Mouse (Mus musculus) CH12.LX (cell line): Measurements from ENCODE around the gene Pard6a. TPM values are rescaled to one million over a fixed set of nuclear protein-coding genes. Genes with fewer than 3 reads are reported as not detected.

Source experiments
- DNase-seq: peaks from one replicate; pipeline ENCODE4 v3.0.0-alpha.2; 2013; ENCODE audit errors: extremely low read depth
- H3K27ac ChIP-seq: 2 replicates; pipeline ENCODE4 v1.5.1; 2012; ENCODE audit warnings: low read depth, mild to moderate bottlenecking, control low read depth, moderate library complexity; ENCODE audit not compliant: insufficient read depth
- H3K27me3 ChIP-seq: replicated peaks from 2 replicates; pipeline ENCODE3; 2012; ENCODE audit warnings: inconsistent platforms
- H3K36me3 ChIP-seq, 2 experiments: replicated peaks in 1 of 2; 2 replicates each; pipeline versions ENCODE3 to v1.6.1; 2012; ENCODE audit warnings: inconsistent platforms in 1 of 2, low read length in 1 of 2, mild to moderate bottlenecking in 1 of 2, mixed read lengths in 1 of 2, moderate library complexity in 1 of 2; ENCODE audit not compliant: control insufficient read depth in 1 of 2, insufficient read depth in 1 of 2
- H3K4me1 ChIP-seq, 2 experiments: 2 replicates each; pipeline ENCODE4 v1.6.1; 2012; ENCODE audit warnings: inconsistent platforms in 1 of 2, moderate library complexity in 1 of 2; ENCODE audit not compliant: insufficient read depth in 2 of 2, control insufficient read depth in 1 of 2
- H3K4me2 ChIP-seq: 2 replicates; pipeline ENCODE4 v1.6.1; 2012; ENCODE audit warnings: low read depth, mild to moderate bottlenecking, control low read depth; ENCODE audit not compliant: poor library complexity, insufficient read depth, severe bottlenecking
- H3K4me3 ChIP-seq, 3 experiments: fragments of 150-350 bp in 1 of 3; sonication (generic) in 1 of 3; replicated peaks in 1 of 3; 2 replicates each; pipeline versions ENCODE3 to v1.5.1; 2011 to 2012; ENCODE audit warnings: low read depth in 2 of 3, low read length in 2 of 3, mild to moderate bottlenecking in 2 of 3, moderate library complexity in 2 of 3, control low read depth in 1 of 3, improper control_type of control experiment in 1 of 3, inconsistent platforms in 1 of 3, mixed read lengths in 1 of 3; ENCODE audit not compliant: poor library complexity in 1 of 3
- H3K79me2 ChIP-seq: replicated peaks from 2 replicates; pipeline ENCODE4 v1.6.1; 2012; ENCODE audit warnings: mild to moderate bottlenecking, moderate library complexity; ENCODE audit not compliant: control insufficient read depth, poor library complexity, insufficient read depth, severe bottlenecking; ENCODE audit errors: extremely low read depth
- H3K9ac ChIP-seq: 2 replicates; pipeline ENCODE4 v1.6.1; 2012; ENCODE audit warnings: low read depth, mild to moderate bottlenecking, control low read depth, moderate library complexity; ENCODE audit not compliant: insufficient read depth
- H3K9me3 ChIP-seq: replicated peaks from 2 replicates; pipeline ENCODE3; 2012; ENCODE audit warnings: low read length, inconsistent platforms, mixed read lengths
- CHD2 ChIP-seq: IDR thresholded peaks from 2 replicates; pipeline ENCODE4 v1.6.1; 2011; ENCODE audit warnings: low read length, improper control_type of control experiment
- ELF1 ChIP-seq: IDR thresholded peaks from 2 replicates; pipeline ENCODE4 v1.6.1; 2014; ENCODE audit warnings: low read depth, mild to moderate bottlenecking, inconsistent platforms, low read length, improper control_type of control experiment
- EP300 ChIP-seq: IDR thresholded peaks from 2 replicates; pipeline ENCODE4 v1.6.1; 2011; ENCODE audit warnings: low read length, improper control_type of control experiment
- ETS1 ChIP-seq: conservative IDR thresholded peaks from 2 replicates; pipeline ENCODE4 v1.6.1; 2012; ENCODE audit warnings: low read depth, mild to moderate bottlenecking, inconsistent platforms, low read length, improper control_type of control experiment, moderate library complexity
- GABPA ChIP-seq: IDR thresholded peaks from 2 replicates; pipeline ENCODE4 v1.6.1; 2012; ENCODE audit warnings: low read depth, low read length, improper control_type of control experiment, inconsistent platforms; ENCODE audit not compliant: insufficient replicate concordance
- HCFC1 ChIP-seq: IDR thresholded peaks from 2 replicates; pipeline ENCODE4 v1.6.1; 2012; ENCODE audit warnings: low read depth, mild to moderate bottlenecking, inconsistent platforms, low read length, improper control_type of control experiment
- IRF4 ChIP-seq: IDR thresholded peaks from 2 replicates; pipeline ENCODE4 v1.6.1; 2014; ENCODE audit warnings: low read depth, mild to moderate bottlenecking, inconsistent platforms, low read length, improper control_type of control experiment
- JUND ChIP-seq: conservative IDR thresholded peaks from 2 replicates; pipeline ENCODE4 v1.6.1; 2011; ENCODE audit warnings: low read depth, low read length, improper control_type of control experiment
- KAT2A ChIP-seq: IDR thresholded peaks from 2 replicates; pipeline ENCODE4 v1.6.1; 2012; ENCODE audit warnings: low read length, improper control_type of control experiment, inconsistent platforms; ENCODE audit not compliant: insufficient replicate concordance
- MAFK ChIP-seq: IDR thresholded peaks from 2 replicates; pipeline ENCODE4 v1.6.1; 2011; ENCODE audit warnings: low read length, improper control_type of control experiment; ENCODE audit not compliant: insufficient replicate concordance
- MAZ ChIP-seq: IDR thresholded peaks from 2 replicates; pipeline ENCODE4 v1.6.1; 2012; ENCODE audit warnings: low read depth, mild to moderate bottlenecking, inconsistent platforms, low read length, improper control_type of control experiment, moderate library complexity
- MXI1 ChIP-seq: IDR thresholded peaks from 2 replicates; pipeline ENCODE4 v1.6.1; 2011; ENCODE audit warnings: mild to moderate bottlenecking, low read depth, low read length, improper control_type of control experiment
- MYC ChIP-seq: IDR thresholded peaks from 2 replicates; pipeline ENCODE4 v1.6.1; 2011; ENCODE audit warnings: low read depth, mild to moderate bottlenecking, improper control_type of control experiment, low read length
- NELFE ChIP-seq: IDR thresholded peaks from 2 replicates; pipeline ENCODE4 v1.6.1; 2011; ENCODE audit warnings: low read depth, low read length, improper control_type of control experiment
- PAX5 ChIP-seq: IDR thresholded peaks from 2 replicates; pipeline ENCODE4 v1.6.1; 2012; ENCODE audit warnings: low read length, inconsistent platforms, mixed read lengths
- POLR2AphosphoS2 ChIP-seq: IDR thresholded peaks from 2 replicates; pipeline ENCODE4 v1.6.1; 2011; ENCODE audit warnings: low read depth, low read length, improper control_type of control experiment
- RAD21 ChIP-seq: IDR thresholded peaks from 2 replicates; pipeline ENCODE4 v1.6.1; 2011; ENCODE audit warnings: low read depth, mild to moderate bottlenecking, low read length, improper control_type of control experiment, moderate library complexity
- SIN3A ChIP-seq: IDR thresholded peaks from 2 replicates; pipeline ENCODE4 v1.6.1; 2012; ENCODE audit warnings: low read length, improper control_type of control experiment, inconsistent platforms
- SMC3 ChIP-seq: IDR thresholded peaks from 2 replicates; pipeline ENCODE4 v1.6.1; 2011; ENCODE audit warnings: low read depth, low read length, improper control_type of control experiment
- TCF12 ChIP-seq: IDR thresholded peaks from 2 replicates; pipeline ENCODE4 v1.6.1; 2014; ENCODE audit warnings: low read depth, mild to moderate bottlenecking, inconsistent platforms, low read length, improper control_type of control experiment
- USF1 ChIP-seq: IDR thresholded peaks from 2 replicates; pipeline ENCODE4 v1.6.1; 2014; ENCODE audit warnings: low read depth, mild to moderate bottlenecking, inconsistent platforms, low read length, improper control_type of control experiment
- USF2 ChIP-seq: conservative IDR thresholded peaks from 2 replicates; pipeline ENCODE4 v1.6.1; 2011; ENCODE audit warnings: low read depth, low read length, improper control_type of control experiment
- ZC3H11A ChIP-seq: IDR thresholded peaks from 2 replicates; pipeline ENCODE4 v1.6.1; 2012; ENCODE audit warnings: low read depth, mild to moderate bottlenecking, inconsistent platforms, low read length, improper control_type of control experiment
- ZKSCAN1 ChIP-seq: IDR thresholded peaks from 2 replicates; pipeline ENCODE4 v1.6.1; 2012; ENCODE audit warnings: low read depth, inconsistent platforms, low read length, improper control_type of control experiment, borderline replicate concordance
- ZMIZ1 ChIP-seq: IDR thresholded peaks from 2 replicates; pipeline ENCODE4 v1.6.1; 2012; ENCODE audit warnings: low read depth, mild to moderate bottlenecking, inconsistent platforms, low read length, improper control_type of control experiment
- ZNF384 ChIP-seq: IDR thresholded peaks from 2 replicates; pipeline ENCODE4 v1.6.1; 2012; ENCODE audit warnings: low read depth, low read length, improper control_type of control experiment, inconsistent platforms
- dilution Hi-C: fragments of 300-500 bp; cut with MboI; formaldehyde crosslinking; loops from 2 replicates; pipeline ENCODE4 v1.14.3; 2020; ENCODE audit warnings: low sequenced_read_pairs; ENCODE audit not compliant: extremely low pct_unique_long_range_greater_than_20kb, extremely low pct_ligation_motif_present
- in situ Hi-C: fragments of 300-500 bp; cut with MboI; formaldehyde crosslinking; loops from 3 replicates; pipeline ENCODE4 v1.14.3; 2019; ENCODE audit warnings: low sequenced_read_pairs, low pct_ligation_motif_present, low pct_unique_long_range_greater_than_20kb, mixed read lengths
- polyA plus RNA-seq: library from polyadenylated mRNA; unstranded; fragments of >175 nt; gene quantifications from 2 replicates; pipeline ENCODE4 v1.2.1, GENCODE M21; 2012; ENCODE audit warnings: low read depth; ENCODE audit not compliant: insufficient read length
- total RNA-seq, 2 experiments: library from RNA; depleted of rRNA; stranded (reverse); fragments of 300-350 nt in 1 of 2; fragments of >200 nt in 1 of 2; gene quantifications; 2 replicates each; pipeline ENCODE4 v1.2.3; 2012 to 2014

Pard6a gene
- total and polyA plus RNA-seq, 3 experiments, result 15.9 to 32.3 (median 23.3) TPM

DNA sequence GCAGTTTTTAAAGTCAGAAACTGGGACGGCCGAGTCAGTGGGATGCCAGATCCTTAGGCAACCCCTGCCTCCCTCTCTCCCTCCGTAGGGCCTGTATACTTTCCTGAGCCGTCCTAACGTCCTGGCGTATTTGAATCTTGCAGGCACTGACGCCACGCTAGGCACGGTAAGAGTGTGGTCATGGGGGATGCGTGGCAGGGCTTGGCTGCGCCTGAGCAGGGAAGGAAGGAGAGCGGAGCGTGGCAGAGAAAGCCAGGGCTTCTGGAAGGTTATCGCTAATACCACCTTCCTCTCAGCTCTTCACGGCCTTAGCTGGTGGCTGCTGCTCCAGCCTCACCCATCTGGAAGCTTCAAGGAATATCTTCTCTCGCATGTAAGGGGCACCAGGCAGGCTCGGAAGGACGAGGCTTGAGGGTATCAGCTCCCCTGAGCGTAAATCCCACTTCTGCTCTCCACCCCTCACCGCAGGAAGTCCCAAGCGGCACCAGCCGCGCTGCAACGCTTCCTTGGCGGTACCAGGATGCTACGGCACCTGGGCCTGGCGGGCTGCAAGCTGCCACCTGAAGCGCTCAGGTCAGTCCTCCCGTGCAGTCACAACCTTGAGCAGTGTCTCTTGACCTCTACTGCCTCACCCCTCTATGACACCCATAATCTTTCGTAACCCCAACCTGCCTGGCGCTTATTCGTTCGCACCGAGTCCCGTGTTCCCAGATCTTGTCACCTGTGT is 11.5 kb upstream of the Pard6a start:
- Histone ChIP-seq H3K27ac (no peak overlapping the region), H3K4me2 (no peak overlapping the region), H3K4me3 (no peak overlapping the region), H3K36me3 (peaks cover 59 to 75% of the 10 kb centered on the region in 2 experiments), H3K9ac (no peak overlapping the region), H3K9me3 (peaks cover 8% of the 10 kb centered on the region), H3K4me1 (peaks cover 2 to 34% of the 10 kb centered on the region in 2 experiments; a peak in 2 of 4 replicates), H3K79me2 (no peaks in the 10 kb centered on the region), H3K27me3 (no peaks in the 10 kb centered on the region)
- TF ChIP-seq ZKSCAN1, result no peak
- no peak for TF ChIP-seq SMC3
- no peak for TF ChIP-seq ZMIZ1
- no peak for TF ChIP-seq MAFK
- no peak for TF ChIP-seq HCFC1
- no peak for TF ChIP-seq MXI1
- no peak for TF ChIP-seq SIN3A
- no peak for TF ChIP-seq MYC
- no peak for TF ChIP-seq USF2
- no peak for TF ChIP-seq IRF4
- no peak for TF ChIP-seq POLR2AphosphoS2
- TF ChIP-seq NELFE, result no peak
- no peak for TF ChIP-seq GABPA
- TF ChIP-seq ETS1, result no peak
- no peak for TF ChIP-seq EP300
- TF ChIP-seq CHD2, result no peak
- no peak for TF ChIP-seq ELF1
- dilution Hi-C loops (no loop called here), in situ Hi-C loops (loop anchor here (5.0 kb wide), 1 partner anchor 52 kb away; the partner anchor contains the start of genes Agrp and Ctcf)
- no peak for DNase-seq

DNA sequence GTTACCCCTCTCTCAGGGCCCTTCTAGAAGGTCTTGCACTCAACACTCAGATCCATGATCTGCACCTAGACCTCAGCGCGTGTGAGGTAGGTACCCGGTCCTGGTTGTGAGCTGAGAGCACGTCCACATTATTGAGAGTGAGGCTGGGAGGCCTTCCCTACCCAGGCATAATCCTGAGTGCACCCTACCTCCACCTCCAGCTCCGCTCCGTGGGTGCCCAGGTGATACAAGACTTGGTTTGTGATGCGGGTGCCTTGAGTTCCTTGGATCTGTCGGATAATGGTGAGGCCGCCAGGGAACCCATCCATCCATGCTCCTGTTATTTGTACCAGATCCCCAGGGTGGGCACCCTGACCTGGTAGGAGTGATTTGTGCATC is 11.0 kb upstream of the Pard6a start:
- Histone ChIP-seq H3K4me3 (no peak overlapping the region), H3K27ac (no peak overlapping the region), H3K27me3 (no peaks in the 10 kb centered on the region), H3K79me2 (no peaks in the 10 kb centered on the region), H3K9me3 (peaks cover 8% of the 10 kb centered on the region), H3K4me1 (peaks cover 2 to 29% of the 10 kb centered on the region in 2 experiments; a peak in 2 of 4 replicates), H3K36me3 (peaks cover 65 to 79% of the 10 kb centered on the region in 2 experiments), H3K9ac (no peak overlapping the region), H3K4me2 (no peak overlapping the region)
- TF ChIP-seq PAX5 (no peak), MXI1 (no peak), USF1 (no peak), JUND (no peak), ZC3H11A (no peak), ZNF384 (no peak), NELFE (no peak), MAZ (no peak), HCFC1 (no peak), TCF12 (no peak), RAD21 (no peak), ZMIZ1 (no peak), ELF1 (no peak), KAT2A (no peak)
- DNase-seq, result no peak
- dilution Hi-C loops, result no loop called here
- in situ Hi-C loops, result loop anchor here (5.0 kb wide), 1 partner anchor 53 kb away; the partner anchor contains the start of genes Agrp and Ctcf
